Mouse (Mus musculus) liver (tissue): ENCODE data around the gene Galr2.
A peak's percentile ranks its signal among the peaks of the same experiment; 100 is the strongest.
"Not testable (repeated sequence)": the region's sequence is repeated elsewhere in the genome, so short reads cannot be mapped to it uniquely, and the experiment has no call there.

Source experiments
- DNase-seq: peaks from one replicate; pipeline ENCODE4 v3.0.0-alpha.2; 2020; ENCODE audit warnings: mixed read lengths

The Galr2 gene

GRCm38 (mm10) chr11:116272589-116273468 is 7.9 kb upstream of the Galr2 start:
- no peak for DNase-seq

- DNase-seq: no peak
Observed at GRCm38 (mm10) chr11:116273469-116274044, 7.2 kb upstream of the Galr2 start.

GRCm38 (mm10) chr11:116274045-116274666 is 6.6 kb upstream of the Galr2 start, which contains the start of gene Srp68:
Gene Srp68, minus strand, starts transcription at chr11:116274217.
- peak; percentile 91 for DNase-seq

GRCm38 (mm10) chr11:116277184-116277583 is 3.6 kb upstream of the Galr2 start:
- not testable (repeated sequence) for DNase-seq

- DNase-seq: no peak
Observed at GRCm38 (mm10) chr11:116281671-116282070, 932 bp downstream of the Galr2 start.

GRCm38 (mm10) chr11:116282089-116282488 is 1.4 kb downstream of the Galr2 start:
- no peak for DNase-seq

- DNase-seq: no peak
Observed at GRCm38 (mm10) chr11:116282912-116283521, 2.3 kb downstream of the Galr2 start.

- no peak for DNase-seq
Observed at GRCm38 (mm10) chr11:116283982-116284381, 3.2 kb downstream of the Galr2 start.

- DNase-seq: no peak
Observed at GRCm38 (mm10) chr11:116285770-116286191, 5.0 kb downstream of the Galr2 start.

GRCm38 (mm10) chr11:116287351-116287750 is 6.6 kb downstream of the Galr2 start:
- DNase-seq: no peak

GRCm38 (mm10) chr11:116290556-116290955 is 9.8 kb downstream of the Galr2 start:
- DNase-seq: no peak

- no peak for DNase-seq
Observed at GRCm38 (mm10) chr11:116292401-116292800, 11.7 kb downstream of the Galr2 start.

GRCm38 (mm10) chr11:116293538-116294137 is 12.9 kb downstream of the Galr2 start:
- no peak for DNase-seq

GRCm38 (mm10) chr11:116294319-116294718 is 13.6 kb downstream of the Galr2 start:
- peak; percentile 61 for DNase-seq

- no peak for DNase-seq
Observed at GRCm38 (mm10) chr11:116296191-116296734, 15.5 kb downstream of the Galr2 start.

- no peak for DNase-seq
Observed at GRCm38 (mm10) chr11:116297017-116297416, 16.3 kb downstream of the Galr2 start.

- DNase-seq: no peak
Observed at GRCm38 (mm10) chr11:116298221-116298620, 17.5 kb downstream of the Galr2 start.

GRCm38 (mm10) chr11:116298621-116299020 is 17.9 kb downstream of the Galr2 start:
- DNase-seq: no peak

- DNase-seq: no peak
Observed at GRCm38 (mm10) chr11:116305423-116305822, 24.7 kb downstream of the Galr2 start.

- DNase-seq: peak; percentile 97
Observed at GRCm38 (mm10) chr11:116306126-116306982, 25.6 kb downstream of the Galr2 start.

- DNase-seq: no peak
Observed at GRCm38 (mm10) chr11:116307019-116307725, 26.4 kb downstream of the Galr2 start, which contains the start of gene Exoc7. Gene Exoc7, minus strand, starts transcription at chr11:116307233.
